Mouse (Mus musculus) forebrain, embryonic 16.5 days (tissue): ENCODE data around the gene Amdhd1. TPM values are rescaled to one million over a fixed set of nuclear protein-coding genes. Genes with fewer than 3 reads are reported as not detected.

Source experiments
- ATAC-seq: fragments of 200-750 bp; cut with Nextera tagmentation; 2 replicates; pipeline ENCODE4 v1.8.0; 2017; ENCODE audit warnings: mild to moderate bottlenecking, moderate library complexity
- H3K27ac ChIP-seq: fragments of 300-500 bp; sonication (generic); 2 replicates; pipeline ENCODE4 v1.5.1; 2014; ENCODE audit warnings: low read length, control low read depth
- H3K27me3 ChIP-seq: fragments of 300-500 bp; sonication (generic); replicated peaks from 2 replicates; pipeline ENCODE4 v1.6.1; 2014; ENCODE audit warnings: low read length; ENCODE audit not compliant: control insufficient read depth, insufficient read depth
- H3K36me3 ChIP-seq: fragments of 300-500 bp; sonication (generic); 2 replicates; pipeline ENCODE4 v1.6.1; 2014; ENCODE audit not compliant: control insufficient read depth, insufficient read depth
- H3K4me1 ChIP-seq: fragments of 300-500 bp; sonication (generic); replicated peaks from 2 replicates; pipeline ENCODE4 v1.6.1; 2014; ENCODE audit warnings: low read length; ENCODE audit not compliant: control insufficient read depth, insufficient read depth
- H3K4me2 ChIP-seq: fragments of 300-500 bp; sonication (generic); 2 replicates; pipeline ENCODE4 v1.6.1; 2014; ENCODE audit warnings: mild to moderate bottlenecking, low read length, control low read depth
- H3K4me3 ChIP-seq: fragments of 300-500 bp; sonication (generic); replicated peaks from 2 replicates; pipeline ENCODE4 v1.5.1; 2014; ENCODE audit warnings: mild to moderate bottlenecking, low read length, control low read depth
- H3K9ac ChIP-seq: fragments of 300-500 bp; sonication (generic); replicated peaks from 2 replicates; pipeline ENCODE4 v1.6.1; 2014; ENCODE audit warnings: low read depth, low read length, control low read depth
- H3K9me3 ChIP-seq: fragments of 300-500 bp; sonication (generic); 2 replicates; pipeline ENCODE4 v1.6.1; 2016; ENCODE audit warnings: low read length; ENCODE audit not compliant: control insufficient read depth
- WGBS: fragments of 180-500 bp; shearing (Covaris S2); extraction: QIAGEN DNeasy Blood & Tissue Kit; methylation state at CpG from one replicate; pipeline ENCODE4 v1.1.7; 2014; 5-methylcytosine and 5-hydroxymethylcytosine counted together
- polyA plus RNA-seq: library from polyadenylated mRNA; unstranded; fragments of >200 nt; fragmentation: Nextera tagmentation; extraction: Ambion mirVana; gene quantifications from 2 replicates; pipeline ENCODE4 v1.2.1, GENCODE M21; 2015

The Amdhd1 gene
- 0.10 and 0.16 TPM in 2 replicates for polyA plus RNA-seq

GRCm38 (mm10) chr10:93539775-93540430 lies at the start of gene Amdhd1:
Gene Amdhd1, minus strand, starts transcription at chr10:93540033.
- WGBS = 3% methylated on average over 35 of the region's 35 CpGs
- no peaks in the 10 kb centered on the region for H3K36me3 ChIP-seq
- H3K9me3 ChIP-seq = no peaks in the 10 kb centered on the region
- H3K4me1 ChIP-seq = peaks cover 6% of the 10 kb centered on the region; the same call in 1 of the 2 replicates
- peak within 1 kb of the TSS; percentile 63 for H3K4me2 ChIP-seq
- no peaks in the 10 kb centered on the region for H3K27me3 ChIP-seq
- H3K9ac ChIP-seq = peak within 1 kb of the TSS; percentile 51; the same call in 1 of the 2 replicates
- peak; percentile 96 for ATAC-seq
- no peak within 1 kb of the TSS for H3K27ac ChIP-seq
- H3K4me3 ChIP-seq = peak within 1 kb of the TSS; percentile 32

DNA sequence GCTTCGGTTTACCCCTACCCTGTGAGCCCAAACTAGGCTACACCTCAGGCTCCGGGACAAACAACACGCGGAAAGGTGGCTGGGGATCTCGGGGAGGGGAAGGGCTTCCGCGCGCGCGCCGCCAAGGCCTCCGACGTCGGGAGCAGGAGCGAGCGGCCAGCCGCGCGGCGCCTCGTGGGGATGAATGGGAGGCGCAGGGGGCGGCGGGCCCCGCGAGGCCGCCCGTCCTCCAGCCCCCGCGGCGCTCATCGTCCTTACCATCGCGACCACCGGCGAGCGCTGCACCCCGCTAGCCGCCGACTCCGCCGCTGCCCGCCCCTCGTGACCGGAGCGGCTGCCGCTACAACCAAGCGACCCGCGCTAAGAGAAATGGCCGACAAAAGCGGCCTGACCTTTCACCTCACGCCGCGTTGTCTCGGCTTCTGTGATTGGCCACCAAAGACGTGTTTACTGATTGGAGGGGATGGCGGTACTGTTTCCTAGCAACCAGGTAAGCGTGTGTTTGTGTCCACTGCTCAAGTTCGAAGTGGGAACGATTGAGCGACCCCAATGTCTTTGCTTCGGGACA lies 49.5 kb upstream of the Amdhd1 start, which contains the start of gene Snrpf:
Gene Snrpf, minus strand, starts transcription at position 426 of the 568 bp plus-strand sequence.
- Histone ChIP-seq H3K4me3 (peak within 1 kb of the TSS; percentile 92), H3K4me1 (peaks cover 21% of the 10 kb centered on the region), H3K36me3 (peaks cover 8% of the 10 kb centered on the region), H3K9ac (peak within 1 kb of the TSS; percentile 87), H3K4me2 (peak within 1 kb of the TSS; percentile 96), H3K9me3 (no peaks in the 10 kb centered on the region), H3K27me3 (0 out of 2 replicates have a peak, but pooled peaks cover 2% of the 10 kb centered on the region), H3K27ac (peak within 1 kb of the TSS; percentile 83)
- peak; percentile 88 for ATAC-seq
- under 1% methylated on average over 63 of the region's 63 CpGs for WGBS

- H3K27me3 ChIP-seq = 0 out of 2 replicates have a peak, but pooled peaks cover 2% of the 10 kb centered on the region
- H3K4me3 ChIP-seq = peak overlapping the region; percentile 92
- peaks cover 11% of the 10 kb centered on the region for H3K36me3 ChIP-seq
- H3K4me2 ChIP-seq = peak overlapping the region; percentile 96
- H3K4me1 ChIP-seq = peaks cover 18% of the 10 kb centered on the region
- peak; percentile 37; the same call in 1 of the 2 replicates for ATAC-seq
- 2% methylated on average over 11 of the region's 11 CpGs for WGBS
- H3K9me3 ChIP-seq = no peaks in the 10 kb centered on the region
- H3K27ac ChIP-seq = peak overlapping the region; percentile 83
- H3K9ac ChIP-seq = peak overlapping the region; percentile 87
Measured at GRCm38 (mm10) chr10:93588796-93589195, 49.0 kb upstream of the Amdhd1 start.

- H3K4me1 ChIP-seq = no peaks in the 10 kb centered on the region
- WGBS = 68% methylated on average over 13 of the region's 13 CpGs
- H3K4me3 ChIP-seq = no peak overlapping the region
- no peak overlapping the region for H3K27ac ChIP-seq
- ATAC-seq = peak; percentile 47; the same call in 1 of the 2 replicates
- H3K36me3 ChIP-seq = no peaks in the 10 kb centered on the region
- no peak overlapping the region for H3K4me2 ChIP-seq
- no peak overlapping the region for H3K9ac ChIP-seq
- no peaks in the 10 kb centered on the region for H3K27me3 ChIP-seq
- no peaks in the 10 kb centered on the region for H3K9me3 ChIP-seq
Measured at GRCm38 (mm10) chr10:93577271-93577886, 37.5 kb upstream of the Amdhd1 start.

DNA sequence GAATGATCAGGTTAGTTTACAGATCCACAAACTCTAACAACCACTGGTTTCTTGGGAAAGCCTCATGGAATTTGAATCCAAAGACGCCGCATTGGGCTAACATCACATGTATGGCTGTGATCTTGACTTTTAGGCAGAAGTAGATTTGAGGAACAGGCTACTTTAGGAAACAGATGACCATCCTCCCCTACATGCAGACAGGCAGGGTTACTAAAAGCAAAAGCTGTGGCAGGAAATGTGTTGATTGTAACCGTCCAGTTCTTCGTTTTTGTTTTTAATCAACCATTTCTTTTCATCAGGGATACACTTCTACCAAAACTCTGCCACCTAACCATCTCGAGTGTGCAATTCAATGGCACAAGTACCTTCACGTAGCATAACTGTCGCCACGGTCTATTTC lies 36.1 kb upstream of the Amdhd1 start:
- 95% methylated on average over 8 of the region's 8 CpGs for WGBS
- Histone ChIP-seq H3K27ac (no peak overlapping the region), H3K27me3 (no peaks in the 10 kb centered on the region), H3K9me3 (no peaks in the 10 kb centered on the region), H3K4me1 (no peaks in the 10 kb centered on the region), H3K4me3 (no peak overlapping the region), H3K9ac (no peak overlapping the region), H3K4me2 (no peak overlapping the region), H3K36me3 (no peaks in the 10 kb centered on the region)
- no peak for ATAC-seq

DNA sequence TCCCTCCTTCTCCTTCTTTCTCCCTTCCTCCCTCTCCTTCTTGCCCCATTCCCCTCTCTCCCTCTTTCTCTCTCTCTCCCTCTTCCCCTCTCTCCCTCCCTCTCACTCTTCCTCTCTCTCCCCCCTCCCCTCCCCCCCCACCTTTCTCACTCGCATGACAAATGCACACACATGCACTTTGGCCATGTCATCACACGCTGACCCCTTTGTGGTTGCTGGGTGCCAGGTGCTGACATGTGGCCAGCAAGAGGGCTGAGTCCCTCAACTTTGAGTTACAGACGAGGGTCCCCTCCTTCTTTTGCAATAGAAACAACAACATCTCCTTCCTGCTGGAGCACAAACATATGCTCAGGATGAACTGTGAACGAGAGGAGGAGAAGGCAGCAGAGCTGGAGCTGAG lies 35.1 kb upstream of the Amdhd1 start:
- Histone ChIP-seq H3K4me1 (no peaks in the 10 kb centered on the region), H3K36me3 (no peaks in the 10 kb centered on the region), H3K9me3 (no peaks in the 10 kb centered on the region), H3K27ac (no peak overlapping the region), H3K4me3 (no peak overlapping the region), H3K27me3 (no peaks in the 10 kb centered on the region), H3K4me2 (no peak overlapping the region), H3K9ac (no peak overlapping the region)
- 66% methylated on average over 4 of the region's 4 CpGs for WGBS
- ATAC-seq = no peak

GRCm38 (mm10) chr10:93572209-93572608 lies 32.4 kb upstream of the Amdhd1 start:
- Histone ChIP-seq H3K27me3 (no peaks in the 10 kb centered on the region), H3K4me3 (no peak overlapping the region), H3K9me3 (no peaks in the 10 kb centered on the region), H3K4me2 (no peak overlapping the region), H3K4me1 (no peaks in the 10 kb centered on the region), H3K27ac (no peak overlapping the region), H3K9ac (no peak overlapping the region), H3K36me3 (no peaks in the 10 kb centered on the region)
- ATAC-seq = no peak
- 58% methylated on average over 2 of the region's 2 CpGs for WGBS

GRCm38 (mm10) chr10:93568671-93569070 lies 28.8 kb upstream of the Amdhd1 start:
- Histone ChIP-seq H3K4me1 (no peaks in the 10 kb centered on the region), H3K27me3 (no peaks in the 10 kb centered on the region), H3K4me2 (no peak overlapping the region), H3K9ac (no peak overlapping the region), H3K4me3 (no peak overlapping the region), H3K27ac (no peak overlapping the region), H3K9me3 (no peaks in the 10 kb centered on the region), H3K36me3 (no peaks in the 10 kb centered on the region)
- no peak for ATAC-seq
- 85% methylated on average over 6 of the region's 6 CpGs for WGBS

GRCm38 (mm10) chr10:93567841-93568566 lies 28.2 kb upstream of the Amdhd1 start:
- no peaks in the 10 kb centered on the region for H3K9me3 ChIP-seq
- no peaks in the 10 kb centered on the region for H3K4me1 ChIP-seq
- H3K9ac ChIP-seq = no peak overlapping the region
- H3K4me2 ChIP-seq = no peak overlapping the region
- ATAC-seq = no peak
- H3K36me3 ChIP-seq = no peaks in the 10 kb centered on the region
- WGBS = 91% methylated on average over 11 of the region's 11 CpGs
- H3K27ac ChIP-seq = no peak overlapping the region
- H3K4me3 ChIP-seq = no peak overlapping the region
- H3K27me3 ChIP-seq = no peaks in the 10 kb centered on the region
